Mouse (Mus musculus) heart, embryonic 15.5 days (tissue): ENCODE measurements around the gene Hist1h3a. TPM values are rescaled to one million over a fixed set of nuclear protein-coding genes. Genes with fewer than 3 reads are reported as not detected.

Source experiments
- ATAC-seq: fragments of 200-750 bp; cut with Nextera tagmentation; replicated peaks from 2 replicates; pipeline ENCODE4 v1.8.0; 2017; ENCODE audit warnings: low read depth, moderate TSS enrichment; ENCODE audit not compliant: insufficient number of reproducible peaks, insufficient read depth, low FRiP score
- H3K27ac ChIP-seq: fragments of 300-500 bp; sonication (generic); 2 replicates; pipeline ENCODE4 v1.5.1; 2015; ENCODE audit warnings: mild to moderate bottlenecking, inconsistent platforms
- H3K27me3 ChIP-seq: fragments of 300-500 bp; sonication (generic); 2 replicates; pipeline ENCODE4 v1.6.1; 2015; ENCODE audit warnings: inconsistent platforms
- H3K36me3 ChIP-seq: fragments of 300-500 bp; sonication (generic); 2 replicates; pipeline ENCODE4 v1.6.1; 2015; ENCODE audit warnings: mild to moderate bottlenecking, inconsistent platforms
- H3K4me1 ChIP-seq: fragments of 300-500 bp; sonication (generic); replicated peaks from 2 replicates; pipeline ENCODE4 v1.6.1; 2015; ENCODE audit warnings: inconsistent platforms
- H3K4me2 ChIP-seq: fragments of 300-500 bp; sonication (generic); 2 replicates; pipeline ENCODE4 v1.6.1; 2015; ENCODE audit warnings: inconsistent platforms, mild to moderate bottlenecking, moderate library complexity
- H3K4me3 ChIP-seq: fragments of 300-500 bp; sonication (generic); 2 replicates; pipeline ENCODE4 v1.5.1; 2015; ENCODE audit warnings: mild to moderate bottlenecking, inconsistent platforms
- H3K9ac ChIP-seq: fragments of 300-500 bp; sonication (generic); 2 replicates; pipeline ENCODE4 v1.6.1; 2015; ENCODE audit warnings: mild to moderate bottlenecking, inconsistent platforms
- H3K9me3 ChIP-seq: fragments of 300-500 bp; sonication (generic); replicated peaks from 2 replicates; pipeline ENCODE4 v1.6.1; 2016; ENCODE audit warnings: inconsistent platforms
- WGBS: fragments of 180-500 bp; shearing (Covaris S2); methylation state at CpG from one replicate; pipeline ENCODE4 v1.1.7; 2015; ENCODE audit warnings: mixed read lengths; 5-methylcytosine and 5-hydroxymethylcytosine counted together
- polyA plus RNA-seq: library from polyadenylated mRNA; unstranded; fragments of >200 nt; fragmentation: Nextera tagmentation; extraction: Ambion mirVana; gene quantifications from 2 replicates; pipeline ENCODE4 v1.2.1, GENCODE M21; 2015

The Hist1h3a gene
- polyA plus RNA-seq, 1 experiment from 2014 or later, result 1.5 TPM

DNA sequence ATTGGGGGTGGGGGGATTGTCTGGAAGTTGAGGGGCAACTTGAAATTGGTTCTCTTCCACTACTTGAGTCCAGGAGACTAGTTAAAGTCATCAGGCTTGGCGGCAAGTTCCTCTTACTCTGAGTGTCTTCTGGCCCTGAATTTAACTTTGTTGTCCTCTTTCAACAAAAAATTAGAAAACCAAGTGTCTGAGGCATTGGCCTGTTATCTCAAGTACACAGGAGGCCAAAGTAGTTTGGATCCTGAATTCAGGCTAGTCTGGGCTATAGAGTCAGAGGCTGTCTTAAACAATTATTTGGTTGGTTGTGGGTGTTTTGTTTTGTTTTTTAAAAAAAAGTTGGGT is 3.0 kb upstream of the Hist1h3a start:
- no peak for ATAC-seq
- H3K36me3 ChIP-seq, result no peaks in the 10 kb centered on the region
- no peak overlapping the region for H3K9ac ChIP-seq
- 81% methylated on average over 1 of the region's 1 CpGs for WGBS
- H3K4me1 ChIP-seq, result peaks cover 27% of the 10 kb centered on the region
- no peak overlapping the region for H3K27ac ChIP-seq
- no peak overlapping the region for H3K4me2 ChIP-seq
- H3K4me3 ChIP-seq, result no peak overlapping the region
- no peaks in the 10 kb centered on the region for H3K9me3 ChIP-seq
- H3K27me3 ChIP-seq, result no peaks in the 10 kb centered on the region

DNA sequence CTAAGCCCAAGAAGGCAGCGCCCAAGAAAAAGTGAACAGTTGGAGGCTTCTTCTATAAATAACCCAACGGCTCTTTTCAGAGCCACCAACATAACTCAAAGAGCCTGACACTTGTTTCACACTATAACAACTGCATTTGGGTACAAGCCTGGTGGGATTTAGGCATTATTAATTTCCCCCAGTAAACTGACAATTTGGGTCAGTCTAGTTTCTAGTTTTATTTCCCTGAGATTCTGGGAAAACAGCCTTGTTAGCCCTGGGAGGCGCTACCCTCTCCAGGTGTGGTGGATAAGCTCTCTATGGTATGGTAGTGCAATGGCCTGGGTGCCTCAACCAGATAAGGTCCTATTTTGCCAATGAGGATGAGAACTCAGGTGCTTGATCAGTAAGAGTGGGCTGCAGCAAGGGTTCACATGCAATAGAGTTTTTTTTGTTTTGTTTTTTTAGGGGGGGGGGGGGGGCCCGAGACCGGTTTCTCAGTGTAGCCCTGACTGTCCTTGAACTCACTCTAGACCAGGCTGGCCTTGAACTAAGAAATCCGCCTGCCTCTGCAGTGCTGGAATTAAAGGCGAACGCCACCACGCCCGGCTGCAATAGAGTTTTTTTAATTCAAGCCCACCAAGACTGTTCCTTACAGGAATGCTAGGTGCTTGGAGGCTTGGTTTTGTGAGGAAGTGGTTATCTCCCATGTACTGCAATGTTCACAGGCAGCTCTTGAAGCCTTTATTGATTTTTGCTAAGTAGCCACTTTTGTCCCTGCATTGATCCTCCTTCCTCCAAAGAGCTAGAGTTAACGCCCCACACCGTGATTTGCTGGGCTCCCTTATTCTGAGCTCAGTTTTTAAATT is 2.4 kb upstream of the Hist1h3a start:
- no peaks in the 10 kb centered on the region for H3K27me3 ChIP-seq
- WGBS, result 43% methylated on average over 12 of the region's 12 CpGs
- ATAC-seq, result no peak
- H3K9me3 ChIP-seq, result no peaks in the 10 kb centered on the region
- peaks cover 31% of the 10 kb centered on the region for H3K4me1 ChIP-seq
- H3K36me3 ChIP-seq, result no peaks in the 10 kb centered on the region
- peak overlapping the region; percentile 92 for H3K4me2 ChIP-seq
- peak overlapping the region; percentile 95 for H3K27ac ChIP-seq
- H3K4me3 ChIP-seq, result peak overlapping the region; percentile 68
- peak overlapping the region; percentile 75 for H3K9ac ChIP-seq

DNA sequence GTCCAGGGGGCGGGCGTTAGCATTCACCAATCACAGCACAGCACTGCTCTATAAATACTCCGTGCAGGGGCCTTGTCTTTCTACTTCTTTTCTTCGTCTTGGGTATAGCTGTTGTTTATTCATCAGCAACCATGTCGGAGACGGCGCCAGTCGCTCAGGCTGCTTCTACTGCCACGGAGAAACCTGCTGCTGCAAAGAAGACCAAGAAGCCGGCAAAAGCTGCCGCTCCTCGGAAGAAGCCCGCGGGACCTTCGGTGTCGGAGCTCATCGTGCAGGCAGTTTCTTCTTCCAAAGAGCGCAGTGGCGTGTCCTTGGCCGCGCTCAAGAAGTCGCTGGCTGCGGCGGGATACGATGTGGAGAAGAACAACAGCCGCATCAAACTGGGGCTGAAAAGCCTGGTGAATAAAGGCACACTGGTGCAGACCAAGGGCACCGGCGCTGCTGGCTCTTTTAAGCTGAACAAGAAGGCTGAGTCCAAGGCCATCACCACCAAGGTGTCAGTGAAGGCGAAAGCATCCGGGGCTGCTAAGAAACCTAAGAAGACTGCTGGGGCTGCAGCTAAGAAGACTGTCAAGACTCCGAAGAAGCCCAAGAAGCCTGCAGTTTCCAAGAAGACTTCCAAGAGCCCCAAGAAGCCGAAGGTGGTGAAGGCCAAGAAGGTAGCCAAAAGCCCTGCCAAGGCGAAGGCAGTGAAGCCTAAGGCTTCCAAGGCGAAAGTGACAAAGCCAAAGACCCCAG is 1.6 kb upstream of the Hist1h3a start, which contains the start of gene Hist1h1a:
Hist1h1a (plus strand) TSS at position 81 of the 738 bp plus-strand sequence.
- Histone ChIP-seq H3K4me2 (peak within 1 kb of the TSS; percentile 92), H3K4me1 (peaks cover 29% of the 10 kb centered on the region), H3K4me3 (peak within 1 kb of the TSS; percentile 68), H3K36me3 (no peaks in the 10 kb centered on the region), H3K27me3 (no peaks in the 10 kb centered on the region), H3K9ac (peak within 1 kb of the TSS; percentile 75), H3K27ac (peak within 1 kb of the TSS; percentile 95), H3K9me3 (no peaks in the 10 kb centered on the region)
- ATAC-seq, result peak; percentile 67
- WGBS, result 4% methylated on average over 34 of the region's 34 CpGs

DNA sequence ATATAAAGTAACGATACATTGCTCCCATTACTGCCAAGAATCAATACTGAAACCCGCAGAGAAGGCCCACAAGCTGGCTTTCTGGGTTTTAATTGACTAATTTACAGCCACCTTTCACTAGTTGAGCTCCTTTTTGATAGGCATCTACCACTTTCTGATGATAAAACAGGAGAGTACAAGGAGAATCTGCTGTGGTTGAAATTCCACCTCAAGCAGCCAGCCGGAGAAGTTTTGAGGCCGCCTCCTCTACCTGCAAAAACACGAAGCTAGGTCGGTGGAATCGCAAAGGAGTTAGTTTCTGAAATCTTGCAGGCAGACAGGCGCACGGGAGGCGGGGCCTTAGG is 1.0 kb upstream of the Hist1h3a start:
- no peak for ATAC-seq

DNA sequence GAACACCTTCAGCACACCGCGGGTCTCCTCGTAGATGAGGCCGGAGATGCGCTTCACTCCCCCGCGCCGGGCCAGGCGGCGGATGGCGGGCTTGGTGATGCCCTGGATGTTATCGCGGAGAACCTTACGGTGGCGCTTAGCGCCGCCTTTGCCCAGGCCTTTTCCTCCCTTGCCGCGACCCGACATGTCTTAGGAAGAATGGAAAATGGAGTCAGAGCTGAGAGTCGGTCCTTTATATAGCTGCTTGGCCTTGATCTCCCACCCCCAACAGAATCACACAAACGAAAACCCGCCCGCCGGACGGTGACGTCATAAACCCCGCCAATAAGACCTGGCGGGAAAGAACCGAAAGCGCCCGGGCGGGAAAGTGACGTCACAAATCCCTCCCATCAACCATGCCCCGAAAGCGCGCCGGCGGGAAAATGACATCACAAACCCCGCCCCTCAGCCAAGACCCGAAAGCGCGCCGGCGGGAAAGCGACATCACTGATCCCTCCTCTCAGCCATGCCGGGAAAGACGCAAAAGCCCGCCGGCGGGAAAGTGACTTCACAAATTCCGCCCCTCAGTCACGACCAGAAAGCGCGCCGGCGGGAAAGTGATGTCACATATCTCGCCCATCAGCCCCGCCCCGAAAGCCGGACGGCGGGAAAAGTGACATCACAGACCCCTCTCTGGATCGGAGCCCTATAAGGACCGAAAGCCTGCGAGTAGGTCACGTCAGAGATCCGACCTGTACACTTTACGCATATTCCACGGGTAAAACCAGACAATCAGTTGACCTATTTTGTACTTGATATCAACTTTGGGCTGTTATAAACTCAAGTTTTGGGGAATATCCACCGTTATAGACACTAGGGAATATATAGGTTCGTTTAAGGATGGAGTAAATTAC is 968 bp downstream of the Hist1h3a start, which contains the start of gene Hist1h4a:
Hist1h4a (minus strand) TSS at position 259 of the 893 bp plus-strand sequence.
- Histone ChIP-seq H3K27ac (peak within 1 kb of the TSS; percentile 95), H3K4me2 (peak within 1 kb of the TSS; percentile 92), H3K4me3 (peak within 1 kb of the TSS; percentile 68), H3K36me3 (no peaks in the 10 kb centered on the region), H3K9ac (peak within 1 kb of the TSS; percentile 53), H3K4me1 (peaks cover 34% of the 10 kb centered on the region), H3K9me3 (no peaks in the 10 kb centered on the region), H3K27me3 (no peaks in the 10 kb centered on the region)
- ATAC-seq, result peak; percentile 79
- under 1% methylated on average over 63 of the region's 72 CpGs for WGBS

More for the DNA sequence above, 1.0 kb upstream of the Hist1h3a start:
- peak overlapping the region; percentile 92 for H3K4me2 ChIP-seq
- peaks cover 29% of the 10 kb centered on the region for H3K4me1 ChIP-seq
- WGBS, result under 1% methylated on average over 10 of the region's 10 CpGs
- peak overlapping the region; percentile 95 for H3K27ac ChIP-seq
- H3K4me3 ChIP-seq, result peak overlapping the region; percentile 68
- no peaks in the 10 kb centered on the region for H3K9me3 ChIP-seq
- peak overlapping the region; percentile 75 for H3K9ac ChIP-seq
- H3K27me3 ChIP-seq, result no peaks in the 10 kb centered on the region
- no peaks in the 10 kb centered on the region for H3K36me3 ChIP-seq

DNA sequence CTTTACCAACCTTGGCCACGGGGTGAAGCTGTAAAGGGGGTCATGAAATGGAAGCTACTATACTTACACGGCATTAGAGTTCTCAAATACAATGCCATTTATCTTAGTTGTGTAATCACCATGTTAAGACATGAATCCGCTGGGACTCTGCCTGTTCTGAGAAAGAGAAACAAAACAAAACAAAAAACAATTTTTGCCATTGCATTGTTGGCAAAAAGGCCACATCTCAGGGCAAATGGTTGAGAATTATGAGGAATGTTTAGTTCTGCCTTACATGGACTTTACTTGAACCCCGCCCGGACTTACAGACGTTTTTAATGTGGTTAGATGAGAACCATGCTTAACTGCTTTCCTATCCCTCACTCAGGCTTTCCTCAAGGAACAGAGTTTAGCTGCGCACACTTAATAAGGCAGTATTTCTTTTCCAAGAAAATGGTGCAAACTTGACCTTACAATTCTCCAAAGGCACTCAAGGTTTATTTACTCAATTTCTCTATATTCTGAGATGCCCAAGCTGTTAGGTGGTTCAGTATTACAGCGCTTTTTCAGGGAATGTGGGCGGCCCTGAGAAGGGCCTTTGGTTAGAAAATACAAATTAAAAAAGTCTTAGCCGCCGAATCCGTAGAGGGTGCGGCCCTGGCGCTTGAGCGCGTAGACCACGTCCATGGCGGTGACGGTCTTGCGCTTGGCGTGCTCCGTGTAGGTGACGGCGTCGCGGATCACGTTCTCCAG is 1.8 kb downstream of the Hist1h3a start:
- no peaks in the 10 kb centered on the region for H3K27me3 ChIP-seq
- peaks cover 34% of the 10 kb centered on the region for H3K4me1 ChIP-seq
- no peaks in the 10 kb centered on the region for H3K9me3 ChIP-seq
- no peaks in the 10 kb centered on the region for H3K36me3 ChIP-seq
- H3K4me2 ChIP-seq, result peak overlapping the region; percentile 92
- 2% methylated on average over 23 of the region's 27 CpGs for WGBS
- peak overlapping the region; percentile 95 for H3K27ac ChIP-seq
- peak overlapping the region; percentile 68 for H3K4me3 ChIP-seq
- no peak for ATAC-seq
- H3K9ac ChIP-seq, result peak overlapping the region; percentile 53

DNA sequence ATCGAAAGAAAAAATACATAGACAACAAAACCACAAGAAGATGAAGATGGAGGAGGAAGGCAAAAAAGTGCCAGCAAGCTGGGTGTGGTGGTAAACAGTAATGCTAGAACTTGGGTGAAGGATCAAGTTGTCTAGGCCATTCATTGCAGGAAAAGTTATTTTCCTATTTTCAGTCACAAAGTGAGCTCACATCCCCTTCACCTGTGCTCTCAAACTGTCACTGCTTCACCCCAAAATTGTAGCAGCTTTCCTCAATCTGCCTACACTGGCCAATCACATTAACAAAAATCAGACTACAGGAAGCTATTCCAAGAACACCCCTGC is 2.3 kb downstream of the Hist1h3a start:
- Histone ChIP-seq H3K4me1 (peaks cover 34% of the 10 kb centered on the region), H3K27me3 (no peaks in the 10 kb centered on the region), H3K9me3 (no peaks in the 10 kb centered on the region), H3K9ac (no peak overlapping the region), H3K4me3 (peak overlapping the region; percentile 68; the same call in 1 of the 2 replicates), H3K36me3 (no peaks in the 10 kb centered on the region), H3K27ac (peak overlapping the region; percentile 95), H3K4me2 (peak overlapping the region; percentile 92)
- WGBS, result 61% methylated on average over 1 of the region's 1 CpGs
- ATAC-seq, result no peak

DNA sequence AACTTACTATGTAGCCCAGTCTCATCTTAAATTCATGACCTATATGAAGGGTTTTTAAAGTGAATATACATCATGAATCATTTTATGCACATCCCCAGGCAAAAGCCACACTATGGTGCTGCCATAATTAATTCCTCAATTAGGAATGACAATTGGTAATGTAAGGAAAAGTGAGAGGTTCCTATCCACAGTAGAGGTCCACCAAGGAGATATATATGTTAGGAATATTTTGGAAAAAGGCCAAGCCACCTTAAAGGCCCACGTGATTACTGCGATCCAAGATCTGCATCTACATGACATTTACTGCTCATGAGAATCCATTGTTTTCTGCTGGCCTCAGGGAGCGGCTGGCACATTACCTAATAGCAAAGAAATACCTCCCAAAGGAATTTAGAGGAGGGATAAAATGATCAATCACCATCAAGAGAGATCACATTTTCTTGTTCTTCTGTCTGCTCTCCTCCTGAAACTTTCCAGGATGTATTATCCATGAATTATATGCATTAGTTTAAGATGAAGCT is 2.9 kb downstream of the Hist1h3a start:
- Histone ChIP-seq H3K4me1 (peaks cover 32% of the 10 kb centered on the region), H3K9ac (no peak overlapping the region), H3K9me3 (no peaks in the 10 kb centered on the region), H3K27me3 (no peaks in the 10 kb centered on the region), H3K36me3 (no peaks in the 10 kb centered on the region), H3K4me3 (no peak overlapping the region), H3K4me2 (no peak overlapping the region), H3K27ac (no peak overlapping the region)
- no peak for ATAC-seq
- 83% methylated on average over 3 of the region's 3 CpGs for WGBS

DNA sequence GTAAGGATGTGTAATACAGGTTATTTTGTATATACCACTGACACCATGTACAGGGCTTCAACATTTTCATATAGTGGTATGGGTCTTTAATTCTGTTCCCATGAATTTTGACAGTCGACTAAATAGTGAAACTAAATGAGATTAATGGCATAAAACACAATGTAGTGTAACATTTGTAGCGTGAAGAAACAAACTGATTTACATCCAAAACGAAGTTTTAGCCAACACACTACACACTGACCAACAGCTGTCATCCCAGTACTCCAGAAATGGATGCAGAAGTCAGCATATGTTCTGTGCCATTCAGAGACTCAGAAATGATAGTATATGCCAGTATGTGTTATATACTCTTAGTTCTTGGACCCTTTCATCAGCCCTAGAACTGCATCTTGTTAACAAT is 4.3 kb downstream of the Hist1h3a start:
- 53% methylated on average over 3 of the region's 3 CpGs for WGBS
- no peak for ATAC-seq
- no peaks in the 10 kb centered on the region for H3K9me3 ChIP-seq
- no peak overlapping the region for H3K4me3 ChIP-seq
- H3K27ac ChIP-seq, result no peak overlapping the region
- H3K4me1 ChIP-seq, result peaks cover 22% of the 10 kb centered on the region
- H3K4me2 ChIP-seq, result peak overlapping the region; percentile 73; the same call in 1 of the 2 replicates
- H3K36me3 ChIP-seq, result no peaks in the 10 kb centered on the region
- H3K9ac ChIP-seq, result no peak overlapping the region
- no peaks in the 10 kb centered on the region for H3K27me3 ChIP-seq

DNA sequence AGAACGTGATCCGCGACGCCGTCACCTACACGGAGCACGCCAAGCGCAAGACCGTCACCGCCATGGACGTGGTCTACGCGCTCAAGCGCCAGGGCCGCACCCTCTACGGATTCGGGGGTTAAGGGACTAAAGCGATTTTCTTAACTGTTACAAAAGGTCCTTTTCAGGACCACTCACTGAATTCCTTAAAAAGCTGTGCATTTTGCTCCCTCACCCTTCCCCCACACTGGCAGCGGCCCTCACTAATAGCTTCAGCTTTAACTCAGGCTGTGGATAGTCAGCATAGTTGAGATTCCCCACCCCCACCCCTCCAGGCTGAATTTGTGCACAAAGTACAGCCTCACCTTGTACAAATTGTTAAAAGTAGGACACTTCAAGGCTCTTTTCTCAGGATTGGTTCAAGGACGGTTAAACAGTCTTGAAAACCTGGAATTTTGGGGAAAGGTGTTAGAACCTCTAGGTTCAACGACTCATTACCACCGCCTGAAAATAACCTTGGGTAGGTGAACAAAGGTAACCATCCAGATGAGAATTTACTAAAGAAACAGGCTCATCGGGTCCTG is 4.9 kb downstream of the Hist1h3a start:
- H3K4me2 ChIP-seq, result peak overlapping the region; percentile 73
- H3K9ac ChIP-seq, result peak overlapping the region; percentile 60
- H3K36me3 ChIP-seq, result no peaks in the 10 kb centered on the region
- 0 out of 2 replicates have a peak, but pooled peaks have one; percentile 0 for ATAC-seq
- H3K9me3 ChIP-seq, result no peaks in the 10 kb centered on the region
- H3K4me1 ChIP-seq, result peaks cover 23% of the 10 kb centered on the region
- peak overlapping the region; percentile 48 for H3K4me3 ChIP-seq
- H3K27ac ChIP-seq, result peak overlapping the region; percentile 86
- 4% methylated on average over 18 of the region's 23 CpGs for WGBS
- no peaks in the 10 kb centered on the region for H3K27me3 ChIP-seq
